Mouse (Mus musculus) layer of hippocampus, adult 8-10 months (tissue): ENCODE measurements around the gene Gm13290. TPM values are rescaled to one million over a fixed set of nuclear protein-coding genes. Genes with fewer than 3 reads are reported as not detected.
"Not testable (repeated sequence)": the region's sequence is repeated elsewhere in the genome, so short reads cannot be mapped to it uniquely, and the experiment has no call there.

Experiments
- DNase-seq, 2 experiments: peaks; one replicate each; pipeline ENCODE4 v3.0.0; 2022; ENCODE audit warnings: low spot score in 2 of 2
- total RNA-seq, 4 experiments: library from RNA; stranded (reverse); gene quantifications; 2 replicates each; pipeline ENCODE4 v1.2.4; 2022

Gene Gm13290
- not detected for total RNA-seq

- DNase-seq: not testable (repeated sequence)
Measured at GRCm38 (mm10) chr4:88773534-88773933, at the start of gene Gm13290. TSS of gene Gm13290 (plus strand) at chr4:88773834.

- DNase-seq: no peak
Measured at GRCm38 (mm10) chr4:88726727-88727126, 46.9 kb upstream of the Gm13290 start.

- no peak for DNase-seq
Measured at GRCm38 (mm10) chr4:88727324-88727723, 46.3 kb upstream of the Gm13290 start.

- DNase-seq: peak in 1 of 2 experiments; percentile 40
Measured at GRCm38 (mm10) chr4:88738480-88738879, 35.2 kb upstream of the Gm13290 start.

GRCm38 (mm10) chr4:88739036-88739435 is 34.6 kb upstream of the Gm13290 start:
- DNase-seq: no peak

GRCm38 (mm10) chr4:88741426-88741825 is 32.2 kb upstream of the Gm13290 start:
- DNase-seq: no peak

GRCm38 (mm10) chr4:88742771-88743371 is 30.8 kb upstream of the Gm13290 start:
- DNase-seq: no peak

GRCm38 (mm10) chr4:88744207-88744606 is 29.4 kb upstream of the Gm13290 start:
- no peak for DNase-seq

GRCm38 (mm10) chr4:88749926-88750325 is 23.7 kb upstream of the Gm13290 start:
- DNase-seq: no peak

GRCm38 (mm10) chr4:88754818-88755340 is 18.8 kb upstream of the Gm13290 start, which contains the start of gene Gm13271:
TSS of gene Gm13271 (plus strand) at chr4:88754868.
- peak; percentile 72 to 82 for DNase-seq

GRCm38 (mm10) chr4:88756581-88757513 is 16.8 kb upstream of the Gm13290 start:
- not testable (repeated sequence) for DNase-seq

- DNase-seq: peak; percentile 92 to 94
Measured at GRCm38 (mm10) chr4:88757628-88758031, 16.0 kb upstream of the Gm13290 start.

GRCm38 (mm10) chr4:88758751-88759150 is 14.9 kb upstream of the Gm13290 start:
- peak in 1 of 2 experiments; percentile 17 for DNase-seq

- peak in 1 of 2 experiments; percentile 47 for DNase-seq
Measured at GRCm38 (mm10) chr4:88759610-88760268, 13.9 kb upstream of the Gm13290 start, which contains the start of gene Gm13283. TSS of gene Gm13283 (plus strand) at chr4:88760119.

GRCm38 (mm10) chr4:88760431-88760830 is 13.2 kb upstream of the Gm13290 start:
- DNase-seq: peak; percentile 41 to 50

GRCm38 (mm10) chr4:88761776-88762175 is 11.9 kb upstream of the Gm13290 start:
- DNase-seq: peak; percentile 70 to 78

GRCm38 (mm10) chr4:88762341-88762740 is 11.3 kb upstream of the Gm13290 start:
- not testable (repeated sequence) for DNase-seq

GRCm38 (mm10) chr4:88763384-88764018 is 10.1 kb upstream of the Gm13290 start:
- DNase-seq: peak in 1 of 2 experiments; percentile 14

GRCm38 (mm10) chr4:88776622-88777021 is 3.0 kb downstream of the Gm13290 start, which contains the start of gene Gm13289:
TSS of gene Gm13289 (plus strand) at chr4:88776922.
- DNase-seq: not testable (repeated sequence)

GRCm38 (mm10) chr4:88779550-88779949 is 5.9 kb downstream of the Gm13290 start, which contains the start of gene Gm13272:
TSS of gene Gm13272 (plus strand) at chr4:88779850.
- DNase-seq: not testable (repeated sequence)

- DNase-seq: not testable (repeated sequence)
Measured at GRCm38 (mm10) chr4:88780320-88780719, 6.7 kb downstream of the Gm13290 start.
